Mouse (Mus musculus): ENCODE measurements at regions not wholly inside any gene's neighbourhood (a gene's known extent, or its start where the extent isn't known, plus 50 kb on each side); places are given as distances from the start of the nearest gene placed in this dataset.

GRCm38 (mm10) chr19:14301176-14301943, 296.5 kb downstream of the Tle4 start:
- ATAC-seq (replicated peaks in 1 of 2; ENCODE audit: insufficient read depth in 1 of 2, low FRiP score in 2 of 2, low TSS enrichment in 1 of 2, low read depth in 1 of 2, poor library complexity in 2 of 2, severe bottlenecking in 2 of 2) = no peak

GRCm38 (mm10) chr19:14314301-14314700, 283.6 kb downstream of the Tle4 start:
- ATAC-seq (replicated peaks in 1 of 2; ENCODE audit: insufficient read depth in 1 of 2, low FRiP score in 2 of 2, low TSS enrichment in 1 of 2, low read depth in 1 of 2, poor library complexity in 2 of 2, severe bottlenecking in 2 of 2) = no peak

GRCm38 (mm10) chr19:14319677-14320191, 278.1 kb downstream of the Tle4 start:
- ATAC-seq (replicated peaks in 1 of 2; ENCODE audit: insufficient read depth in 1 of 2, low FRiP score in 2 of 2, low TSS enrichment in 1 of 2, low read depth in 1 of 2, poor library complexity in 2 of 2, severe bottlenecking in 2 of 2) = no peak

- ATAC-seq (replicated peaks in 1 of 2; ENCODE audit: insufficient read depth in 1 of 2, low FRiP score in 2 of 2, low TSS enrichment in 1 of 2, low read depth in 1 of 2, poor library complexity in 2 of 2, severe bottlenecking in 2 of 2) = no peak
Measured at GRCm38 (mm10) chr19:14325353-14326052, 272.3 kb downstream of the Tle4 start.

- ATAC-seq (replicated peaks in 1 of 2; ENCODE audit: insufficient read depth in 1 of 2, low FRiP score in 2 of 2, low TSS enrichment in 1 of 2, low read depth in 1 of 2, poor library complexity in 2 of 2, severe bottlenecking in 2 of 2) = no peak
Measured at GRCm38 (mm10) chr19:14333041-14334012, 264.5 kb downstream of the Tle4 start.

- ATAC-seq (replicated peaks in 1 of 2; ENCODE audit: insufficient read depth in 1 of 2, low FRiP score in 2 of 2, low TSS enrichment in 1 of 2, low read depth in 1 of 2, poor library complexity in 2 of 2, severe bottlenecking in 2 of 2) = no peak
Measured at GRCm38 (mm10) chr19:14337025-14337424, 260.8 kb downstream of the Tle4 start.

- no peak for ATAC-seq (replicated peaks in 1 of 2; ENCODE audit: insufficient read depth in 1 of 2, low FRiP score in 2 of 2, low TSS enrichment in 1 of 2, low read depth in 1 of 2, poor library complexity in 2 of 2, severe bottlenecking in 2 of 2)
Measured at GRCm38 (mm10) chr19:14340759-14341158, 257.1 kb downstream of the Tle4 start.

GRCm38 (mm10) chr19:14343890-14344289, 254.0 kb downstream of the Tle4 start:
- ATAC-seq (replicated peaks in 1 of 2; ENCODE audit: insufficient read depth in 1 of 2, low FRiP score in 2 of 2, low TSS enrichment in 1 of 2, low read depth in 1 of 2, poor library complexity in 2 of 2, severe bottlenecking in 2 of 2) = no peak

- no peak for ATAC-seq (replicated peaks in 1 of 2; ENCODE audit: insufficient read depth in 1 of 2, low FRiP score in 2 of 2, low TSS enrichment in 1 of 2, low read depth in 1 of 2, poor library complexity in 2 of 2, severe bottlenecking in 2 of 2)
Measured at GRCm38 (mm10) chr19:14344467-14344866, 253.4 kb downstream of the Tle4 start.

- no peak for ATAC-seq (replicated peaks in 1 of 2; ENCODE audit: insufficient read depth in 1 of 2, low FRiP score in 2 of 2, low TSS enrichment in 1 of 2, low read depth in 1 of 2, poor library complexity in 2 of 2, severe bottlenecking in 2 of 2)
Measured at GRCm38 (mm10) chr19:14347026-14347425, 250.8 kb downstream of the Tle4 start.

- no peak for ATAC-seq (replicated peaks in 1 of 2; ENCODE audit: insufficient read depth in 1 of 2, low FRiP score in 2 of 2, low TSS enrichment in 1 of 2, low read depth in 1 of 2, poor library complexity in 2 of 2, severe bottlenecking in 2 of 2)
Measured at GRCm38 (mm10) chr19:14347429-14347828, 250.4 kb downstream of the Tle4 start.

GRCm38 (mm10) chr19:14349753-14350152, 248.1 kb downstream of the Tle4 start:
- no peak for ATAC-seq (replicated peaks in 1 of 2; ENCODE audit: insufficient read depth in 1 of 2, low FRiP score in 2 of 2, low TSS enrichment in 1 of 2, low read depth in 1 of 2, poor library complexity in 2 of 2, severe bottlenecking in 2 of 2)

GRCm38 (mm10) chr19:14351728-14352340, 246.0 kb downstream of the Tle4 start:
- no peak for ATAC-seq (replicated peaks in 1 of 2; ENCODE audit: insufficient read depth in 1 of 2, low FRiP score in 2 of 2, low TSS enrichment in 1 of 2, low read depth in 1 of 2, poor library complexity in 2 of 2, severe bottlenecking in 2 of 2)

- no peak for ATAC-seq (replicated peaks in 1 of 2; ENCODE audit: insufficient read depth in 1 of 2, low FRiP score in 2 of 2, low TSS enrichment in 1 of 2, low read depth in 1 of 2, poor library complexity in 2 of 2, severe bottlenecking in 2 of 2)
Measured at GRCm38 (mm10) chr19:14352551-14352950, 245.3 kb downstream of the Tle4 start.

GRCm38 (mm10) chr19:14353151-14353550, 244.7 kb downstream of the Tle4 start:
- ATAC-seq (replicated peaks in 1 of 2; ENCODE audit: insufficient read depth in 1 of 2, low FRiP score in 2 of 2, low TSS enrichment in 1 of 2, low read depth in 1 of 2, poor library complexity in 2 of 2, severe bottlenecking in 2 of 2) = no peak

- ATAC-seq (replicated peaks in 1 of 2; ENCODE audit: insufficient read depth in 1 of 2, low FRiP score in 2 of 2, low TSS enrichment in 1 of 2, low read depth in 1 of 2, poor library complexity in 2 of 2, severe bottlenecking in 2 of 2) = no peak
Measured at GRCm38 (mm10) chr19:14355128-14355527, 242.7 kb downstream of the Tle4 start.

GRCm38 (mm10) chr19:14355946-14356345, 241.9 kb downstream of the Tle4 start:
- no peak for ATAC-seq (replicated peaks in 1 of 2; ENCODE audit: insufficient read depth in 1 of 2, low FRiP score in 2 of 2, low TSS enrichment in 1 of 2, low read depth in 1 of 2, poor library complexity in 2 of 2, severe bottlenecking in 2 of 2)

Data from hematopoietic stem cell, adult 5-6 weeks (primary cell).